ENCODE assay signal across 26 mouse cellular contexts in the genomic region with DNA sequence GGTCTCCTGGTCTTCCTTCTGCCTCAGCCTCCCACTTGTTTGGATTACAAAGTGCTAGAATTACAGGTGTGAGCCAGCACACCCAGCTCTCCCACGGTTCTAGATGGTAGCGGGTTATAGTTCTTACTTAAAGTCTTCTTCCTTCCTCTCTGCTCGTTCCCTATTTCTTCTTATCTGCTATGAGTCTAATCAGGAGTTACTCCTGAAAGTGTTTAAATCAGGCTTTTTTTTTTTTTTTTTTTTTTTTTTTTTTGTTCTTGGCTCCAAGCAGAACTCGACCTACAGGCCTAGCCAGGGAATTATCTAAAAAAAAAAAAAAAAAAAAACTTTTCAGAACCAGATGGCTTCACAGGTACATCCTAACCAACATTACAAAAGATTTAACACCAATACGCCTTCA.
DNase-seq lines count a peak whose midpoint lies in the region; ATAC-seq and TF ChIP-seq lines count a peak whose summit lies in the region.
"Had no signal": no experiment of that assay in that cellular context is flagged by ENCODE, and none has a peak within 500 bp of the region (broad histone marks: within the 10 kb centered on the region; RNA-seq: fewer than 3 reads in every experiment).

No protein-coding gene starts in this region.

- no peaks in the 10 kb centered on the region for H3K36me3 ChIP-seq in hindbrain, embryonic 10.5 days
- no peaks in the 10 kb centered on the region for H3K36me3 ChIP-seq in hindbrain, embryonic 13.5 days
- no peaks in the 10 kb centered on the region for H3K36me3 ChIP-seq in lung, embryonic 16.5 days (ENCODE audit: control insufficient read depth, insufficient read depth, low read length)
- H3K36me3 ChIP-seq in MEL (ENCODE audit: control insufficient read depth in 1 of 2, insufficient read depth in 2 of 2, low read length in 2 of 2), result peaks cover 0 to 4% of the 10 kb centered on the region in 2 experiments; a peak in 2 of 4 replicates
- no peaks in the 10 kb centered on the region for H3K36me3 ChIP-seq in stomach, embryonic 16.5 days (ENCODE audit: control insufficient read depth, insufficient read depth, low read length)
- H3K36me3 ChIP-seq: heart, embryonic 12.5 days; hindbrain, embryonic 15.5 days; midbrain, embryonic 12.5 days had no signal

- H3K9me3 ChIP-seq in hindbrain, embryonic 10.5 days, result 0 out of 2 replicates have a peak, but pooled peaks cover 3% of the 10 kb centered on the region
- peaks cover 7% of the 10 kb centered on the region for H3K9me3 ChIP-seq in hindbrain, embryonic 13.5 days
- peaks cover 5% of the 10 kb centered on the region; the same call in 1 of the 2 replicates for H3K9me3 ChIP-seq in lung, embryonic 16.5 days (ENCODE audit: control insufficient read depth, low read length)
- H3K9me3 ChIP-seq in MEL (replicated peaks; ENCODE audit: insufficient read depth, low read length), result no peaks in the 10 kb centered on the region
- H3K9me3 ChIP-seq in stomach, embryonic 16.5 days (replicated peaks; ENCODE audit: control insufficient read depth, low read length), result peaks cover 3% of the 10 kb centered on the region; the same call in 1 of the 2 replicates
- H3K9me3 ChIP-seq: hindbrain, embryonic 15.5 days; midbrain, embryonic 12.5 days had no signal

- TF ChIP-seq POLR2A in MEL (IDR thresholded peaks at IDR 0.05; ENCODE audit: control insufficient read depth in 1 of 2, insufficient read depth in 1 of 2, low read depth in 1 of 2, low read length in 2 of 2, poor library complexity in 1 of 2), result no peak

- H3K79me2 ChIP-seq in MEL (ENCODE audit: control insufficient read depth, insufficient read depth, low read length, poor library complexity), result no peaks in the 10 kb centered on the region

- H3K4me1 ChIP-seq in hindbrain, embryonic 10.5 days (replicated peaks), result peaks cover 8% of the 10 kb centered on the region
- no peaks in the 10 kb centered on the region for H3K4me1 ChIP-seq in hindbrain, embryonic 13.5 days (replicated peaks)
- peaks cover 8% of the 10 kb centered on the region for H3K4me1 ChIP-seq in lung, embryonic 16.5 days (replicated peaks; ENCODE audit: control insufficient read depth, insufficient read depth, low read length)
- no peaks in the 10 kb centered on the region for H3K4me1 ChIP-seq in MEL (ENCODE audit: control insufficient read depth in 1 of 2, insufficient read depth in 2 of 2, low read length in 2 of 2)
- peaks cover 15% of the 10 kb centered on the region for H3K4me1 ChIP-seq in stomach, embryonic 16.5 days (ENCODE audit: control insufficient read depth, insufficient read depth, low read length)
- H3K4me1 ChIP-seq: heart, embryonic 12.5 days; hindbrain, embryonic 15.5 days had no signal

- 79% methylated on average over 5 of the region's 5 CpGs for WGBS in hindbrain, embryonic 10.5 days
- WGBS in hindbrain, embryonic 13.5 days, result 87% methylated on average over 5 of the region's 5 CpGs
- WGBS in lung, embryonic 16.5 days, result 58% methylated on average over 5 of the region's 5 CpGs
- 66% methylated on average over 5 of the region's 5 CpGs for WGBS in stomach, embryonic 16.5 days

- ATAC-seq in hindbrain, embryonic 13.5 days (ENCODE audit: low FRiP score), result no peak
- ATAC-seq in lung, embryonic 16.5 days (ENCODE audit: low read depth), result no peak
- ATAC-seq in stomach, embryonic 16.5 days (ENCODE audit: insufficient read depth, low FRiP score), result no peak
- ATAC-seq: CD4-positive, CD25-positive, alpha-beta regulatory T cell, adult 4 months; forebrain, postnatal 0 days; inflammation-experienced regulatory T-cells, adult 6 months had no signal

- no peak for DNase-seq in hindbrain, embryonic 10.5 days (ENCODE audit: low spot score)
- DNase-seq in lung, postnatal 25 days (ENCODE audit: low spot score), result no peak
- no peak for DNase-seq in MEL (ENCODE audit: low read depth, low spot score)
- no peak for DNase-seq in embryo, embryonic 10.5 days (ENCODE audit: low spot score)
- DNase-seq: adrenal gland, adult 8-10 months; cerebellum, adult 11-12 months; cerebellum, adult 9-11 months; forebrain, postnatal 0 days; heart, adult 2 months; heart, postnatal 4 days; kidney, adult 11 months; kidney, postnatal 4 days; left cerebral cortex, postnatal 4 days; liver; lung, postnatal 14 days; thymus, adult 18-20 months; thymus, postnatal 25 days had no signal

- H3K27ac ChIP-seq in hindbrain, embryonic 10.5 days, result peak overlapping the region; percentile 83
- no peak overlapping the region; the same call in 1 of the 2 replicates for H3K27ac ChIP-seq in hindbrain, embryonic 13.5 days
- H3K27ac ChIP-seq in lung, embryonic 16.5 days (ENCODE audit: low read length), result peak overlapping the region; percentile 72
- no peak overlapping the region for H3K27ac ChIP-seq in MEL (ENCODE audit: control insufficient read depth, low read depth, low read length)
- peak overlapping the region; percentile 80 for H3K27ac ChIP-seq in stomach, embryonic 16.5 days (ENCODE audit: low read length)
- H3K27ac ChIP-seq: heart, adult 2 months; hindbrain, embryonic 15.5 days; liver, embryonic 14.5 days; midbrain, embryonic 12.5 days had no signal

- TF ChIP-seq CTCF in MEL (IDR thresholded peaks at IDR 0.05 in 2 of 3, conservative IDR thresholded peaks at IDR 0.05 in 1 of 3; ENCODE audit: control insufficient read depth in 1 of 3, insufficient read depth in 1 of 3, low read depth in 2 of 3, low read length in 3 of 3, poor library complexity in 1 of 3, severe bottlenecking in 1 of 3), result no peak

- TF ChIP-seq RAD21 in MEL (IDR thresholded peaks at IDR 0.05; ENCODE audit: low read depth, low read length), result no peak

- H3K4me2 ChIP-seq in hindbrain, embryonic 13.5 days, result no peak overlapping the region
- no peak overlapping the region for H3K4me2 ChIP-seq in lung, embryonic 16.5 days (ENCODE audit: low read depth, low read length)
- no peak overlapping the region for H3K4me2 ChIP-seq in stomach, embryonic 16.5 days (ENCODE audit: low read depth, low read length)
- H3K4me2 ChIP-seq: heart, embryonic 12.5 days; hindbrain, embryonic 15.5 days; midbrain, embryonic 12.5 days had no signal

- TF ChIP-seq EP300 in MEL (IDR thresholded peaks at IDR 0.05; ENCODE audit: low read depth in 1 of 2, low read length in 2 of 2), result 0 out of 4 replicates have a peak, but pooled peaks of 1 of the 2 experiments have one; percentile 9

- H3K9ac ChIP-seq in hindbrain, embryonic 13.5 days, result no peak overlapping the region
- H3K9ac ChIP-seq in lung, embryonic 16.5 days (ENCODE audit: low read length), result no peak overlapping the region
- H3K9ac ChIP-seq in MEL (ENCODE audit: control insufficient read depth, low read depth, low read length, poor library complexity, severe bottlenecking), result no peak overlapping the region
- H3K9ac ChIP-seq in stomach, embryonic 16.5 days (ENCODE audit: low read length), result no peak overlapping the region
- H3K9ac ChIP-seq: forebrain, postnatal 0 days; heart, embryonic 12.5 days; hindbrain, embryonic 15.5 days; liver, embryonic 14.5 days; midbrain, embryonic 12.5 days had no signal

- H3K27me3 ChIP-seq in hindbrain, embryonic 10.5 days (ENCODE audit: insufficient read depth, poor library complexity, severe bottlenecking), result no peaks in the 10 kb centered on the region
- H3K27me3 ChIP-seq in hindbrain, embryonic 13.5 days, result no peaks in the 10 kb centered on the region
- H3K27me3 ChIP-seq in lung, embryonic 16.5 days (ENCODE audit: control insufficient read depth, insufficient read depth, low read depth, low read length), result no peaks in the 10 kb centered on the region
- H3K27me3 ChIP-seq in MEL (ENCODE audit: control insufficient read depth in 1 of 2, insufficient read depth in 2 of 2, low read length in 2 of 2), result peaks cover 0 to 7% of the 10 kb centered on the region in 2 experiments; a peak in 2 of 4 replicates
- no peaks in the 10 kb centered on the region for H3K27me3 ChIP-seq in stomach, embryonic 16.5 days (ENCODE audit: control insufficient read depth, insufficient read depth, low read length)
- H3K27me3 ChIP-seq: heart, embryonic 12.5 days; hindbrain, embryonic 15.5 days; midbrain, embryonic 12.5 days had no signal

- no peak overlapping the region for H3K4me3 ChIP-seq in hindbrain, embryonic 10.5 days
- no peak overlapping the region for H3K4me3 ChIP-seq in hindbrain, embryonic 13.5 days
- H3K4me3 ChIP-seq in lung, embryonic 16.5 days (ENCODE audit: low read length), result no peak overlapping the region
- no peak overlapping the region for H3K4me3 ChIP-seq in MEL (ENCODE audit: control insufficient read depth in 1 of 2, insufficient read depth in 1 of 2, low read depth in 2 of 2, low read length in 2 of 2)
- H3K4me3 ChIP-seq in stomach, embryonic 16.5 days (replicated peaks; ENCODE audit: low read length), result no peak overlapping the region
- H3K4me3 ChIP-seq: heart, adult 2 months; heart, embryonic 12.5 days; hindbrain, embryonic 15.5 days; midbrain, embryonic 12.5 days had no signal

TF ChIP-seq in MEL, 35 proteins besides CTCF, POLR2A, EP300 and RAD21:
- TF ChIP-seq GATA1 (IDR thresholded peaks at IDR 0.05; ENCODE audit: low read depth, low read length), result peak; percentile 42
- peak; percentile 95 for TF ChIP-seq ZNF384 (IDR thresholded peaks at IDR 0.05; ENCODE audit: low read depth, low read length)
- TF ChIP-seq MAX (IDR thresholded peaks at IDR 0.05; ENCODE audit: low read length), result no peak
- no peak for TF ChIP-seq MXI1 (IDR thresholded peaks at IDR 0.05; ENCODE audit: low read depth, low read length)

Comparison
In these comparisons a context has a peak if more than half of its experiments do, and no peak if none do; other contexts are left out.
1. H3K27ac ChIP-seq: peak in hindbrain, embryonic 10.5 days (single experiment), lung, embryonic 16.5 days (single experiment) and stomach, embryonic 16.5 days (single experiment); none in hindbrain, embryonic 13.5 days (single experiment) and MEL (single experiment).